Mouse (Mus musculus) erythroid progenitor cell, adult 5-6 weeks (primary cell): Measurements from ENCODE around the gene Efhc1. TPM values are rescaled to one million over a fixed set of nuclear protein-coding genes. Genes with fewer than 3 reads are reported as not detected.

Source experiments
- total RNA-seq, 2 experiments: library from RNA; stranded (forward) in 1 of 2; stranded (reverse) in 1 of 2; fragments of 150-400 nt in 1 of 2; fragments of 186-747, 209-891 nt in 1 of 2; gene quantifications; 2 replicates each; pipeline versions ENCODE4 v1.2.3 to v1.2.4; 2015 to 2017; ENCODE audit warnings: low replicate concordance in 2 of 2

Gene Efhc1
- total RNA-seq, 2 experiments from 2014 or later = not detected

Other genes with a start within 250 kb of the Efhc1 start
- not detected in 2 replicates for gene Il17a, start 220.7 kb upstream of the Efhc1 start, total RNA-seq (2015; ENCODE audit: low replicate concordance)
- gene Il17a, start 220.7 kb upstream of the Efhc1 start, total RNA-seq (2017; ENCODE audit: low replicate concordance) = not detected in 2 replicates
- 1.8 TPM in 1 of 2 replicates, not detected in the other for gene Il17f, start 161.0 kb upstream of the Efhc1 start, total RNA-seq (2015; ENCODE audit: low replicate concordance)
- gene Il17f, start 161.0 kb upstream of the Efhc1 start, total RNA-seq (2017; ENCODE audit: low replicate concordance) = not detected in 2 replicates
- gene Mcm3, start 131.3 kb upstream of the Efhc1 start, total RNA-seq (2015; ENCODE audit: low replicate concordance) = 307 and 341 TPM in 2 replicates
- 111 and 128 TPM in 2 replicates for gene Mcm3, start 131.3 kb upstream of the Efhc1 start, total RNA-seq (2017; ENCODE audit: low replicate concordance)
- gene Paqr8, start 61.0 kb upstream of the Efhc1 start, total RNA-seq (2015; ENCODE audit: low replicate concordance) = 0.42 TPM in 1 of 2 replicates, not detected in the other
- gene Paqr8, start 61.0 kb upstream of the Efhc1 start, total RNA-seq (2017; ENCODE audit: low replicate concordance) = not detected in 2 replicates
- gene Tram2, start 127.6 kb downstream of the Efhc1 start, total RNA-seq (2015; ENCODE audit: low replicate concordance) = 1.3 and 1.4 TPM in 2 replicates
- gene Tram2, start 127.6 kb downstream of the Efhc1 start, total RNA-seq (2017; ENCODE audit: low replicate concordance) = 0.51 TPM in 1 of 2 replicates, not detected in the other